Mouse (Mus musculus) MEL (cell line): ENCODE results near the gene Nfkbib.

Experiments used
- CTCF ChIP-seq, 3 experiments: IDR thresholded peaks in 2 of 3; conservative IDR thresholded peaks in 1 of 3; 2 replicates each; pipeline ENCODE4 v1.5.1; 2011 to 2012; ENCODE audit warnings: low read length in 3 of 3, low read depth in 2 of 3, mild to moderate bottlenecking in 2 of 3, improper control_type of control experiment in 1 of 3, inconsistent platforms in 1 of 3, mixed read lengths in 1 of 3, moderate library complexity in 1 of 3; ENCODE audit not compliant: control insufficient read depth in 1 of 3, insufficient read depth in 1 of 3, poor library complexity in 1 of 3, severe bottlenecking in 1 of 3
- EP300 ChIP-seq, 2 experiments: IDR thresholded peaks; 2 replicates each; pipeline ENCODE4 v1.6.1; 2011; ENCODE audit warnings: improper control_type of control experiment in 2 of 2, low read length in 2 of 2, low read depth in 1 of 2, mild to moderate bottlenecking in 1 of 2
- MAX ChIP-seq: IDR thresholded peaks from 2 replicates; pipeline ENCODE4 v1.6.1; 2011; ENCODE audit warnings: low read length, improper control_type of control experiment
- NELFE ChIP-seq: IDR thresholded peaks from 2 replicates; pipeline ENCODE4 v1.6.1; 2011; ENCODE audit warnings: low read depth, low read length, improper control_type of control experiment
- SMC3 ChIP-seq: IDR thresholded peaks from 2 replicates; pipeline ENCODE4 v1.6.1; 2011; ENCODE audit warnings: low read depth, low read length, improper control_type of control experiment
- TCF12 ChIP-seq: IDR thresholded peaks from 2 replicates; pipeline ENCODE4 v1.6.1; 2014; ENCODE audit warnings: low read depth, mild to moderate bottlenecking, inconsistent platforms, low read length, improper control_type of control experiment, moderate library complexity
- ZMIZ1 ChIP-seq: IDR thresholded peaks from 2 replicates; pipeline ENCODE4 v1.6.1; 2012; ENCODE audit warnings: low read depth, mild to moderate bottlenecking, inconsistent platforms, low read length, improper control_type of control experiment, moderate library complexity

DNA sequence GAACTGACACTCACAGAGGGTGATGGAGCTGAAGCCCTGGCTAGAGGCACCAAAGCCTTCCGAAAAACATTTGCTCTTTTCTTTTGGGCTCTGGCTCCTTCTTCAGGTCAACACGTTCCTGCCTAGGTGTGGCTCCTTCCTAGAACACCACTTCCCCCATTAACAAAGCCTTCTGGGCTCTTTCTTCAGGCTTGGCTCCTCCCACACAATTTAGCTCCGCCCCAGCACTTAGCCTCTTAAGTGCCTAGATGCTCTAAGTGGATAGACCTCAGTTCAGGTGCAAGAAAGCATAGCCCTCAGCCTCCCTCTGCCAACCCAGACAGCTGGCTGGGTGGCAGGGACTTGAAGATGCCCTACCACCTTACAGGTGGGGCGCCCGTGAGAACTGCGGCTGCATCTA lies 31.6 kb downstream of the Nfkbib start:
- no peak for TF ChIP-seq TCF12
- TF ChIP-seq CTCF (IDR thresholded peaks at IDR 0.05 in 2 of 3, conservative IDR thresholded peaks at IDR 0.05 in 1 of 3; ENCODE audit: control insufficient read depth in 1 of 3, insufficient read depth in 1 of 3, low read depth in 2 of 3, low read length in 3 of 3, poor library complexity in 1 of 3, severe bottlenecking in 1 of 3) = no peak
- TF ChIP-seq ZMIZ1 = no peak
- TF ChIP-seq MAX = no peak
- no peak for TF ChIP-seq SMC3
- TF ChIP-seq NELFE = no peak
- no peak for TF ChIP-seq EP300 (IDR thresholded peaks at IDR 0.05; ENCODE audit: low read depth in 1 of 2, low read length in 2 of 2)
